Mouse (Mus musculus): Measurements from ENCODE around the gene Phf14. TPM values are rescaled to one million over a fixed set of nuclear protein-coding genes. Genes with fewer than 3 reads are reported as not detected.

Gene Phf14
- polyA plus RNA-seq, 1 experiment = 46.3 TPM

DNA sequence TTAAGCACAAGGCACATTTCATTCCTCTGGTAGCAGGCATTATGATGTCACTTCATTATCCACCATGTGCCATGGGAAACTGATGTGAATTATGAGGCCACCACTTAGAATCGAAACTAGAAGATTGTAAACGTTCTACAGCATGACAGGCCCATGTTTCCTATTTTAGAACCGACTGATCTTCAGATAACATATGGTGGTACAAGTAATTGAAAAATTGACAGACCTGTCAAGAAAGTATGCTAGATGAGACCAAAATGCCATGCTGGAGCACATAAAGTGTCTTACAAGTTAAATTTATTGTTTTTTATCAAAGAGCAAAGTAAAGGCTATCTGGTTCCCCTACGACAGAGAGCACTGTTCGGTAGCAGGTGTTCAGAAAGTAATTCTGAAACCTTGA, 172.8 kb downstream of the Phf14 start:
- TF ChIP-seq CTCF (IDR thresholded peaks at IDR 0.05; ENCODE audit: borderline replicate concordance, insufficient read depth, low read length) = no peak
- TF ChIP-seq POLR2A (IDR thresholded peaks at IDR 0.05; ENCODE audit: low read depth, low read length) = no peak
- Histone ChIP-seq H3K4me3 (ENCODE audit: insufficient read depth, low read length) (no peak overlapping the region), H3K27ac (ENCODE audit: insufficient read depth, low read length) (no peak overlapping the region), H3K4me1 (ENCODE audit: control insufficient read depth, insufficient read depth, low read length) (peaks cover 4% of the 10 kb centered on the region; the same call in 1 of the 2 replicates)

DNA sequence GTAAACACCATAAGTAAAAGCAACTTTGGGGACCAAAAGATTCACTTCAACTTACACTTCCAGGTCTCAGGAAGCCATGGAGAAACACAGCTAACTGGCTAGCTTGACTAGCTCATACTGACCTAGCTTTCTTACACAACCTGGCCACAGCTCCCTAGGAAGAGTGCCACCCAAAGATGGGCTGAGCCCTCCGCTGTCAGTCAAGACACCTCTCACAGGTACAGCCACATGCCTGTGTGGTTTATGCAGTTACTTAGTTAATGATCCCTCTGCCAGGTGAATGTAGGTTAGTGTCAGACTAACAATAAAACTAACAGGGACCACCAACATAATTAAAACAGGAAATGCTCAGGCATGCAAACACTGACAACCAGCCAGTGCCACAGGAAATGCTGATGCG, 174.1 kb downstream of the Phf14 start:
- Histone ChIP-seq H3K27ac (ENCODE audit: insufficient read depth, low read length) (no peak overlapping the region), H3K4me1 (ENCODE audit: control insufficient read depth, insufficient read depth, low read length) (peaks cover 4% of the 10 kb centered on the region; the same call in 1 of the 2 replicates), H3K4me3 (ENCODE audit: insufficient read depth, low read length) (no peak overlapping the region)
- TF ChIP-seq CTCF (IDR thresholded peaks at IDR 0.05; ENCODE audit: borderline replicate concordance, insufficient read depth, low read length) (no peak), POLR2A (IDR thresholded peaks at IDR 0.05; ENCODE audit: low read depth, low read length) (no peak)

DNA sequence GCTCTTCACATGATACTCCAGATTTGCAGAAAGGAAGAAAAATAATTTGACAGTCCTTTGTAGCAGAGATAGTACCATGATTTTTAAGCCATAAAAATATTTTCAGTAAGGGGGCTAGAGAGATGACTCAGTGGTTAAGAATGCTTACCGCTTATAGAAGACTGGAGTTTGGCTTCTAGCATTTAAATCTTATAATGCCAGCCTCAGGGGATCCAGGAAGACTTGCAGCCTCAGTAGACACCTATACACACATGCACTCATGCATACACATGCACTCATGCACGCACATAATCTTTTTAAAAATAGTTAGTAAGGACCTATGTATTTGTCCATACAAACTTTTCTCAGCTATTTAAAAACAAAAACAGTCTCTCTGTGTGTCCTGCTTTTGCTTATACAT, 174.5 kb downstream of the Phf14 start:
- no peak overlapping the region for H3K27ac ChIP-seq (ENCODE audit: insufficient read depth, low read length)
- H3K4me3 ChIP-seq (ENCODE audit: insufficient read depth, low read length) = no peak overlapping the region
- no peak for TF ChIP-seq CTCF (IDR thresholded peaks at IDR 0.05; ENCODE audit: borderline replicate concordance, insufficient read depth, low read length)
- TF ChIP-seq POLR2A (IDR thresholded peaks at IDR 0.05; ENCODE audit: low read depth, low read length) = no peak
- peaks cover 4% of the 10 kb centered on the region; the same call in 1 of the 2 replicates for H3K4me1 ChIP-seq (ENCODE audit: control insufficient read depth, insufficient read depth, low read length)

DNA sequence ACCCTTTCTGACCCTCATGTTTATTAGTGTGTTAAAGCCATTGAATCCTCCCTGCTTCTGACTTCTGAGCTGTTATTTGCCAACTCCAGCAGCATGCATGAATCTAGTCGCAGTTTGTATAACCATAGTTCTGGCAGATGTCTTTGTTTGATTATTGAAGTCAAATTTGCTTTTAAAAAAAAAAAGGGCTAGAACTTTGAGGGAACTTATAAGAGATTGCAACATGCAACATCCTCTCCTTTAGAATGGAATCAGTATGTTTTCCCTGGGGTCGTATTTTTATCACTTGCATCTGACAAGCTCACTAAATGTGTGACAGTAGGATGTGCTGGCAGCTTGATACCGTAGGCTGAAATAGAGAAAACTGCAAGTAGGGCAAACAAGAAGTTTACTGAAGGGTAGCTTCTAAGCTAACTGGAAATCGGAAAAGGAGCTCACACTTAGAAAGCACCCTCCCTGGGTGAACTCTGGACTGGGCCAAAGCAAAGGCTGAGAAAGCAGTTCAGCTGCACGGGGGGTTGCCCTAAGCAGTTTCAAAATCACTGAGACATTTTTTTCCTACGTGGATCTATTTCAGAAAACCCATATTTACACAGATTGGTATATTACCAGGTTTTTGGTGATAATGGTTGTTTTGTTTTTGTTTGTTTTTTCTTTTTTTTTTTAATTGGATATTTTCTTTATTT, 175.1 kb downstream of the Phf14 start:
- TF ChIP-seq CTCF (IDR thresholded peaks at IDR 0.05; ENCODE audit: borderline replicate concordance, insufficient read depth, low read length) (no peak), POLR2A (IDR thresholded peaks at IDR 0.05; ENCODE audit: low read depth, low read length) (no peak)
- H3K27ac ChIP-seq (ENCODE audit: insufficient read depth, low read length) = no peak overlapping the region
- H3K4me1 ChIP-seq (ENCODE audit: control insufficient read depth, insufficient read depth, low read length) = peaks cover 4% of the 10 kb centered on the region; the same call in 1 of the 2 replicates
- H3K4me3 ChIP-seq (ENCODE audit: insufficient read depth, low read length) = no peak overlapping the region

GRCm38 (mm10) chr6:12084721-12085120, 177.1 kb downstream of the Phf14 start:
- no peak overlapping the region for H3K4me3 ChIP-seq (ENCODE audit: insufficient read depth, low read length)
- TF ChIP-seq CTCF (IDR thresholded peaks at IDR 0.05; ENCODE audit: borderline replicate concordance, insufficient read depth, low read length) (no peak), POLR2A (IDR thresholded peaks at IDR 0.05; ENCODE audit: low read depth, low read length) (no peak)
- no peak overlapping the region for H3K27ac ChIP-seq (ENCODE audit: insufficient read depth, low read length)

DNA sequence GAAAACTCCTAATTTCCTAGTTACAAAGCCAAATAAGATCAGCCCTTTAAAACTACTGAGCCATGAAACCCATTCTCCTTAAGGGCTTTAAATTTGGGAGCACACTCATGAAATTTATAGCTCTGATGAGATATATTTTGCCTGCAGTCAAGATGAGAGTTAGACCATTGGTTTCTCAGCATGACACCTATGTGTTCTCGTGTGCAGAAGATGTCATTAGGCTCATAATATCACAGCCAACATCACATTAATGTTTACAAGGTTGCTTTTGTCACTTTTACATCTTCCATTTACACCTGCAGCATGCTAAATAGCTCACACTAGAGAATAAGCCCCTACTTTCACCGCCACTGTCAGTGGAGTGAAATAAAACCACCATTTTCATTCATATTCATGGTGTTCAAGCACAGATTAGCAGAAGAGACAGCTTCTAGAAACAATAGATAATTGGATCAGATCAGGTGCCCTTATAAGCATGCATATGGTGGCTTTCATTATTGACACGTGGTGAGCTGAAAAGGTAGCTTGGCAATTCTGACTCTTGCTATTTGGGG, 181.9 kb downstream of the Phf14 start:
- no peak overlapping the region for H3K4me3 ChIP-seq (ENCODE audit: insufficient read depth, low read length)
- H3K4me1 ChIP-seq (ENCODE audit: control insufficient read depth, insufficient read depth, low read length) = no peaks in the 10 kb centered on the region
- H3K27ac ChIP-seq (ENCODE audit: insufficient read depth, low read length) = no peak overlapping the region
- TF ChIP-seq POLR2A (IDR thresholded peaks at IDR 0.05; ENCODE audit: low read depth, low read length) (no peak), CTCF (IDR thresholded peaks at IDR 0.05; ENCODE audit: borderline replicate concordance, insufficient read depth, low read length) (no peak)

More at GRCm38 (mm10) chr6:12084721-12085120, 177.1 kb downstream of the Phf14 start:
- H3K4me1 ChIP-seq (ENCODE audit: control insufficient read depth, insufficient read depth, low read length) = peaks cover 4% of the 10 kb centered on the region; the same call in 1 of the 2 replicates

- Histone ChIP-seq H3K4me1 (ENCODE audit: control insufficient read depth, insufficient read depth, low read length) (no peaks in the 10 kb centered on the region), H3K4me3 (ENCODE audit: insufficient read depth, low read length) (no peak overlapping the region), H3K27ac (ENCODE audit: insufficient read depth, low read length) (no peak overlapping the region)
- TF ChIP-seq POLR2A (IDR thresholded peaks at IDR 0.05; ENCODE audit: low read depth, low read length) = no peak
- no peak for TF ChIP-seq CTCF (IDR thresholded peaks at IDR 0.05; ENCODE audit: borderline replicate concordance, insufficient read depth, low read length)
These were observed 188.1 kb downstream of the Phf14 start for GRCm38 (mm10) chr6:12095716-12096115.

GRCm38 (mm10) chr6:12097125-12097524, 189.5 kb downstream of the Phf14 start:
- no peak overlapping the region for H3K27ac ChIP-seq (ENCODE audit: insufficient read depth, low read length)
- no peak overlapping the region for H3K4me3 ChIP-seq (ENCODE audit: insufficient read depth, low read length)
- TF ChIP-seq POLR2A (IDR thresholded peaks at IDR 0.05; ENCODE audit: low read depth, low read length) (no peak), CTCF (IDR thresholded peaks at IDR 0.05; ENCODE audit: borderline replicate concordance, insufficient read depth, low read length) (no peak)
- no peaks in the 10 kb centered on the region for H3K4me1 ChIP-seq (ENCODE audit: control insufficient read depth, insufficient read depth, low read length)

GRCm38 (mm10) chr6:12105144-12105543, 197.5 kb downstream of the Phf14 start:
- Histone ChIP-seq H3K4me1 (ENCODE audit: control insufficient read depth, insufficient read depth, low read length) (no peaks in the 10 kb centered on the region), H3K27ac (ENCODE audit: insufficient read depth, low read length) (no peak overlapping the region), H3K4me3 (ENCODE audit: insufficient read depth, low read length) (no peak overlapping the region)
- TF ChIP-seq CTCF (IDR thresholded peaks at IDR 0.05; ENCODE audit: borderline replicate concordance, insufficient read depth, low read length) = no peak
- TF ChIP-seq POLR2A (IDR thresholded peaks at IDR 0.05; ENCODE audit: low read depth, low read length) = no peak

- no peak for TF ChIP-seq CTCF (IDR thresholded peaks at IDR 0.05; ENCODE audit: borderline replicate concordance, insufficient read depth, low read length)
- no peak for TF ChIP-seq POLR2A (IDR thresholded peaks at IDR 0.05; ENCODE audit: low read depth, low read length)
- Histone ChIP-seq H3K27ac (ENCODE audit: insufficient read depth, low read length) (no peak overlapping the region), H3K4me3 (ENCODE audit: insufficient read depth, low read length) (no peak overlapping the region), H3K4me1 (ENCODE audit: control insufficient read depth, insufficient read depth, low read length) (no peaks in the 10 kb centered on the region)
These were observed 199.7 kb downstream of the Phf14 start for GRCm38 (mm10) chr6:12107326-12107725.

Measured in embryonic fibroblast, embryonic 13.5 days (primary cell).